Mouse (Mus musculus) fibroblast of lung, adult 2 months (primary cell): ENCODE data around the gene Map3k5.
A peak's percentile ranks its signal among the peaks of the same experiment; 100 is the strongest.

Experiments
- DNase-seq: peaks from one replicate; pipeline ENCODE4 v3.0.0-alpha.2; 2011; ENCODE audit warnings: low read depth

The Map3k5 gene

GRCm38 (mm10) chr10:20058031-20058430, 123.8 kb downstream of the Map3k5 start:
- DNase-seq: no peak

GRCm38 (mm10) chr10:20058841-20059240, 124.6 kb downstream of the Map3k5 start:
- no peak for DNase-seq

- no peak for DNase-seq
Observed at GRCm38 (mm10) chr10:20060320-20060970, 126.2 kb downstream of the Map3k5 start.

- DNase-seq: no peak
Observed at GRCm38 (mm10) chr10:20064556-20065207, 130.4 kb downstream of the Map3k5 start.

GRCm38 (mm10) chr10:20066069-20066665, 131.9 kb downstream of the Map3k5 start:
- no peak for DNase-seq

- no peak for DNase-seq
Observed at GRCm38 (mm10) chr10:20069771-20070460, 135.6 kb downstream of the Map3k5 start.

- DNase-seq: no peak
Observed at GRCm38 (mm10) chr10:20070576-20071109, 136.4 kb downstream of the Map3k5 start.

- DNase-seq: no peak
Observed at GRCm38 (mm10) chr10:20071716-20072115, 137.4 kb downstream of the Map3k5 start.

GRCm38 (mm10) chr10:20073236-20073893, 139.1 kb downstream of the Map3k5 start:
- DNase-seq: peak; percentile 33

- DNase-seq: peak; percentile 25
Observed at GRCm38 (mm10) chr10:20076541-20077469, 142.5 kb downstream of the Map3k5 start.

- no peak for DNase-seq
Observed at GRCm38 (mm10) chr10:20078350-20078749, 144.1 kb downstream of the Map3k5 start.

GRCm38 (mm10) chr10:20087841-20088240, 153.6 kb downstream of the Map3k5 start:
- no peak for DNase-seq

- no peak for DNase-seq
Observed at GRCm38 (mm10) chr10:20089026-20089425, 154.8 kb downstream of the Map3k5 start.

GRCm38 (mm10) chr10:20090171-20090570, 155.9 kb downstream of the Map3k5 start:
- no peak for DNase-seq

- DNase-seq: no peak
Observed at GRCm38 (mm10) chr10:20091416-20091815, 157.1 kb downstream of the Map3k5 start.

- DNase-seq: no peak
Observed at GRCm38 (mm10) chr10:20092371-20092770, 158.1 kb downstream of the Map3k5 start.

- no peak for DNase-seq
Observed at GRCm38 (mm10) chr10:20101456-20101855, 167.2 kb downstream of the Map3k5 start.

GRCm38 (mm10) chr10:20104271-20104931, 170.1 kb downstream of the Map3k5 start:
- peak; percentile 92 for DNase-seq

- peak; percentile 53 for DNase-seq
Observed at GRCm38 (mm10) chr10:20105575-20105974, 171.3 kb downstream of the Map3k5 start.

GRCm38 (mm10) chr10:20107031-20107430, 172.8 kb downstream of the Map3k5 start:
- DNase-seq: no peak
